In the genomic region with DNA sequence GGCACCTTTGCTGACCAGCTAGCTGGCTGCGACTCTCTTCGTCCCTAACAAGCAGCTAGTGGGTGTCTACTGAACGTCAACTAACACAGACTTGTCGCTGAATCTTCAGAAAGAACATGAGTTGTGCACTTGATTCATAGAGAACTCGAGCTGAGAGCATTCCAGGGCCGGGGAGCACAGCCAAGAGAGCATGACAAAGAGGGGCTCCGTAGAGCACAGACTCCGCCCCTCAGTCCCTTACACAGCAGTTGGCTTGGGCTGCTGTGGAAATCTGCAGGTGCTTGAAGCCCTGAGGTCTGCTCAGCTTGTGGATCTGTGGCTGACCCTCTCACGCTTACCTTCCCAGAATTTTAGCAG, we compare ENCODE assay signal across 8 mouse cellular contexts. TPM values are rescaled to one million over a fixed set of nuclear protein-coding genes. Genes with fewer than 3 reads are reported as not detected.
DNase-seq lines count a peak whose midpoint lies in the region; ATAC-seq and TF ChIP-seq lines count a peak whose summit lies in the region.

No protein-coding gene starts in this region.

- peak overlapping the region; percentile 91; the same call in 1 of the 2 replicates for H3K27ac ChIP-seq in left cerebral cortex, adult 2 months
- peak overlapping the region; percentile 99 for H3K27ac ChIP-seq in forebrain, postnatal 0 days (ENCODE audit: low read depth, low read length)
- peak overlapping the region; percentile 23; the same call in 1 of the 2 replicates for H3K27ac ChIP-seq in limb, embryonic 12.5 days
- H3K27ac ChIP-seq in neural tube, embryonic 14.5 days (ENCODE audit: low read depth, low read length) = peak overlapping the region; percentile 98

- DNase-seq in left cerebral cortex, adult 2 months (ENCODE audit: extremely low spot score in 1 of 2, low spot score in 2 of 2) = no peak
- no peak for DNase-seq in left cerebral cortex, adult 11 months (ENCODE audit: low spot score)
- DNase-seq in brain, embryonic 14.5 days (ENCODE audit: low read depth) = peak; percentile 87
- peak; percentile 83 for DNase-seq in forebrain, postnatal 0 days
- no peak for DNase-seq in spleen, postnatal 14 days (ENCODE audit: low spot score in 2 of 2)

- peaks cover 24% of the 10 kb centered on the region for H3K4me1 ChIP-seq in forebrain, postnatal 0 days (ENCODE audit: insufficient read depth)
- peaks cover 34% of the 10 kb centered on the region for H3K4me1 ChIP-seq in limb, embryonic 12.5 days (replicated peaks)
- H3K4me1 ChIP-seq in neural tube, embryonic 14.5 days (ENCODE audit: control insufficient read depth, insufficient read depth, low read length) = peaks cover 36% of the 10 kb centered on the region

- H3K4me3 ChIP-seq in left cerebral cortex, adult 2 months = peak overlapping the region; percentile 86
- H3K4me3 ChIP-seq in forebrain, postnatal 0 days (ENCODE audit: low read depth, low read length) = peak overlapping the region; percentile 83
- peak overlapping the region; percentile 64 for H3K4me3 ChIP-seq in limb, embryonic 12.5 days (replicated peaks)
- peak overlapping the region; percentile 60 for H3K4me3 ChIP-seq in neural tube, embryonic 14.5 days (ENCODE audit: low read depth, low read length)

- 2% methylated on average over 9 of the region's 9 CpGs for WGBS in forebrain, postnatal 0 days
- 9% methylated on average over 9 of the region's 9 CpGs for WGBS in limb, embryonic 12.5 days
- 5% methylated on average over 9 of the region's 9 CpGs for WGBS in neural tube, embryonic 14.5 days

- H3K4me2 ChIP-seq in forebrain, postnatal 0 days (ENCODE audit: low read depth) = peak overlapping the region; percentile 79
- peak overlapping the region; percentile 98 for H3K4me2 ChIP-seq in limb, embryonic 12.5 days
- peak overlapping the region; percentile 94 for H3K4me2 ChIP-seq in neural tube, embryonic 14.5 days (ENCODE audit: low read depth, low read length)

- no peaks in the 10 kb centered on the region for H3K27me3 ChIP-seq in forebrain, postnatal 0 days (ENCODE audit: insufficient read depth, low read length)
- peaks cover 90% of the 10 kb centered on the region for H3K27me3 ChIP-seq in limb, embryonic 12.5 days
- no peaks in the 10 kb centered on the region for H3K27me3 ChIP-seq in neural tube, embryonic 14.5 days (ENCODE audit: control insufficient read depth, insufficient read depth, low read length)

- no peaks in the 10 kb centered on the region for H3K9me3 ChIP-seq in forebrain, postnatal 0 days (ENCODE audit: low read length)
- no peaks in the 10 kb centered on the region for H3K9me3 ChIP-seq in limb, embryonic 12.5 days
- no peaks in the 10 kb centered on the region for H3K9me3 ChIP-seq in neural tube, embryonic 14.5 days (ENCODE audit: control insufficient read depth, low read length)

- peak; percentile 2; the same call in 1 of the 2 replicates for TF ChIP-seq POLR2A in brain, embryonic 14.5 days (IDR thresholded peaks at IDR 0.05; ENCODE audit: borderline replicate concordance, extremely low read depth, insufficient read depth, insufficient read length, poor library complexity, severe bottlenecking)

- H3K36me3 ChIP-seq in forebrain, postnatal 0 days (ENCODE audit: insufficient read depth) = peaks cover 6% of the 10 kb centered on the region; the same call in 1 of the 2 replicates
- no peaks in the 10 kb centered on the region for H3K36me3 ChIP-seq in limb, embryonic 12.5 days
- peaks cover 10% of the 10 kb centered on the region; the same call in 1 of the 2 replicates for H3K36me3 ChIP-seq in neural tube, embryonic 14.5 days (ENCODE audit: control insufficient read depth, insufficient read depth, low read length)

- ATAC-seq in forebrain, postnatal 0 days = peak; percentile 53
- ATAC-seq in limb, embryonic 12.5 days (ENCODE audit: insufficient number of reproducible peaks, insufficient read depth, low FRiP score, low TSS enrichment, low read depth) = peak; percentile 24; the same call in 1 of the 2 replicates
- 0 out of 2 replicates have a peak, but pooled peaks have one; percentile 25 for ATAC-seq in neural tube, embryonic 14.5 days (ENCODE audit: low read depth)
- ATAC-seq in inflammation-experienced regulatory T-cells, adult 6 months = no peak

- intact Hi-C loops in left cerebral cortex, adult 2 months (cut with DNase I) = no loop called here

- no peak for TF ChIP-seq CTCF in left cerebral cortex, adult 2 months (IDR thresholded peaks at IDR 0.05)
- TF ChIP-seq CTCF in brain, embryonic 14.5 days (IDR thresholded peaks at IDR 0.05; ENCODE audit: borderline replicate concordance, extremely low read depth, insufficient read depth, insufficient read length) = no peak
- TF ChIP-seq CTCF in forebrain, postnatal 0 days (IDR thresholded peaks at IDR 0.05; ENCODE audit: low read depth) = no peak

- H3K9ac ChIP-seq in forebrain, postnatal 0 days = peak overlapping the region; percentile 91
- peak overlapping the region; percentile 66; the same call in 1 of the 2 replicates for H3K9ac ChIP-seq in limb, embryonic 12.5 days (replicated peaks)
- peak overlapping the region; percentile 93 for H3K9ac ChIP-seq in neural tube, embryonic 14.5 days (replicated peaks; ENCODE audit: low read depth, low read length)

RNA-seq across cellular contexts. Expression of gene Fam20c, which starts 0.4 kb away (rescaled TPM):
- total RNA-seq in left cerebral cortex, adult 2 months (2021) = 10 to 100 TPM; 33.2 to 37.4 TPM
- 62.6 and 81.2 TPM in 2 replicates for polyA plus RNA-seq in brain, embryonic 14.5 days (2012; rRNA removed)
- total RNA-seq in forebrain, postnatal 0 days (2014; rRNA removed) = 69.5 and 81.7 TPM in 2 replicates
- 47.9 and 50.0 TPM in 2 replicates for polyA plus RNA-seq in forebrain, postnatal 0 days (2015; fragmentation: Nextera tagmentation; extraction: Ambion mirVana)
- polyA plus RNA-seq in limb, embryonic 12.5 days (2016; fragmentation: Nextera tagmentation; extraction: Ambion mirVana) = 3.6 and 3.8 TPM in 2 replicates
- 56.8 and 64.6 TPM in 2 replicates for polyA plus RNA-seq in neural tube, embryonic 14.5 days (2014; fragmentation: Nextera tagmentation; extraction: Ambion mirVana)
- polyA plus RNA-seq in inflammation-experienced regulatory T-cells, adult 6 months (2017; shearing (Covaris generic)) = not detected

Comparison
In these comparisons a context has a peak if more than half of its experiments do, and no peak if none do; other contexts are left out.
1. DNase-seq: peak in brain, embryonic 14.5 days (single experiment) and forebrain, postnatal 0 days (single experiment); none in left cerebral cortex, adult 2 months (0 of 2), left cerebral cortex, adult 11 months (single experiment) and spleen, postnatal 14 days (0 of 2).
2. H3K27ac ChIP-seq: peak in every context shown above with its lines; median percentile 99 in forebrain, postnatal 0 days; 98 in neural tube, embryonic 14.5 days; 91 in left cerebral cortex, adult 2 months; 23 in limb, embryonic 12.5 days.
3. RNA of gene Fam20c, which starts 0.4 kb away (polyA plus RNA-seq): 62.6 to 81.2 TPM in brain, embryonic 14.5 days, 56.8 to 64.6 TPM in neural tube, embryonic 14.5 days and 47.9 to 50.0 TPM in forebrain, postnatal 0 days; 3.6 to 3.8 TPM in limb, embryonic 12.5 days and not detected in inflammation-experienced regulatory T-cells, adult 6 months; every median in the first group is over 10 times any median in the second.
4. Peak in every context shown above with its lines, with median percentiles within 50 percentile points of each other: H3K4me3 ChIP-seq, H3K4me2 ChIP-seq and H3K9ac ChIP-seq.